Mouse (Mus musculus) embryo, embryonic 10.5 days (tissue): ENCODE data around the gene Sorl1.

Experiments used
- DNase-seq: peaks from one replicate; pipeline ENCODE4 v3.0.0-alpha.2; 2015; ENCODE audit warnings: low spot score

Sorl1 gene

GRCm38 (mm10) chr9:41918657-41919380 lies 205.3 kb downstream of the Sorl1 start:
- no peak for DNase-seq

DNA sequence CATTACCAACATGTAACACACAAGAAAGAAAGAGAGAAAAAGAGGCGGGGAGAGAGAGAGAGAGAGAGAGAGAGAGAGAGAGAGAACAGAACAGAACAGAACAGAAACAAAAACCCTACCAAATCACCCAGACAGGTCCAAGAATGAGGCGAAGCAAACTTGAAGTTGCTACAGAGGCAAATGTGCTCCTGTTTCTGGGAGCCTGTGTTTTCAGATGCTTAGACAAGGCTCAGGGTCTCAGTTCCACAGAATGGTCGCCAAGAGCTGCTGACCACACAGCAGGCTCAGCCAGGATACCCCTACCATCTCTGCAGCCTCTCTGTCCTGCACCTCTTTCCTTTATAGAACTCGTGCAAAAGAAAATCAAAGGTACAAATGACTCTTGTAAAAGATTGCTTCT lies 205.9 kb downstream of the Sorl1 start:
- no peak for DNase-seq

- no peak for DNase-seq
Observed at GRCm38 (mm10) chr9:41915571-41915970, 208.5 kb downstream of the Sorl1 start.
